Mouse (Mus musculus): ENCODE measurements around the gene 4933434E20Rik. TPM values are rescaled to one million over a fixed set of nuclear protein-coding genes. Genes with fewer than 3 reads are reported as not detected.
A peak's percentile ranks its signal among the peaks of the same experiment; 100 is the strongest.

4933434E20Rik gene
- total RNA-seq, 2 experiments from 2014 or later, result 81.6 to 85.9 TPM

- no peak for DNase-seq
These were observed 29.0 kb downstream of the 4933434E20Rik start for GRCm38 (mm10) chr3:90080498-90080863.

- no peak for DNase-seq
These were observed 30.2 kb downstream of the 4933434E20Rik start for GRCm38 (mm10) chr3:90081365-90082240.

GRCm38 (mm10) chr3:90083034-90083433 lies 31.6 kb downstream of the 4933434E20Rik start:
- peak; percentile 36 to 49 for DNase-seq

- peak; percentile 31 to 55 for DNase-seq
These were observed 32.4 kb downstream of the 4933434E20Rik start for GRCm38 (mm10) chr3:90083698-90084324.

- no peak for DNase-seq
These were observed 33.4 kb downstream of the 4933434E20Rik start for GRCm38 (mm10) chr3:90084790-90085189.

- DNase-seq, result peak; percentile 36 to 54
These were observed 33.8 kb downstream of the 4933434E20Rik start for GRCm38 (mm10) chr3:90085281-90085680.

GRCm38 (mm10) chr3:90086068-90086467 lies 34.6 kb downstream of the 4933434E20Rik start:
- no peak for DNase-seq

GRCm38 (mm10) chr3:90088617-90089016 lies 37.2 kb downstream of the 4933434E20Rik start:
- DNase-seq, result no peak

GRCm38 (mm10) chr3:90090892-90091291 lies 39.5 kb downstream of the 4933434E20Rik start:
- DNase-seq, result peak; percentile 58 to 65

- no peak for DNase-seq
These were observed 43.0 kb downstream of the 4933434E20Rik start for GRCm38 (mm10) chr3:90094453-90094852.

GRCm38 (mm10) chr3:90097928-90098327 lies 46.5 kb downstream of the 4933434E20Rik start:
- no peak for DNase-seq

- DNase-seq, result no peak
These were observed 49.6 kb downstream of the 4933434E20Rik start for GRCm38 (mm10) chr3:90101010-90101409.

GRCm38 (mm10) chr3:90101673-90102072 lies 50.2 kb downstream of the 4933434E20Rik start:
- no peak for DNase-seq

GRCm38 (mm10) chr3:90102239-90102638 lies 50.8 kb downstream of the 4933434E20Rik start:
- DNase-seq, result no peak

GRCm38 (mm10) chr3:90103176-90103575 lies 51.7 kb downstream of the 4933434E20Rik start:
- DNase-seq, result no peak

GRCm38 (mm10) chr3:90103938-90104337 lies 52.5 kb downstream of the 4933434E20Rik start, which contains the start of gene Nup210l:
Gene Nup210l (plus strand): TSS chr3:90104132.
- DNase-seq, result no peak

GRCm38 (mm10) chr3:90111706-90112105 lies 60.3 kb downstream of the 4933434E20Rik start:
- no peak for DNase-seq

GRCm38 (mm10) chr3:90114342-90114741 lies 62.9 kb downstream of the 4933434E20Rik start:
- peak; percentile 30 to 38 for DNase-seq

GRCm38 (mm10) chr3:90115526-90115925 lies 64.1 kb downstream of the 4933434E20Rik start:
- DNase-seq, result peak; percentile 54 to 59

All from adrenal gland, postnatal 36 days (tissue).